Mouse (Mus musculus) midbrain, embryonic 12.5 days (tissue): ENCODE measurements around the gene Ankrd12. TPM values are rescaled to one million over a fixed set of nuclear protein-coding genes. Genes with fewer than 3 reads are reported as not detected.

Source experiments
- ATAC-seq: fragments of 200-750 bp; cut with Nextera tagmentation; 2 replicates; pipeline ENCODE4 v1.8.0; 2017; ENCODE audit warnings: low read depth, moderate TSS enrichment, moderate library complexity; ENCODE audit not compliant: low FRiP score
- H3K27ac ChIP-seq: fragments of 300-500 bp; sonication (generic); replicated peaks from 2 replicates; pipeline ENCODE4 v1.5.1; 2016; ENCODE audit warnings: mild to moderate bottlenecking
- H3K27me3 ChIP-seq: fragments of 300-500 bp; sonication (generic); 2 replicates; pipeline ENCODE4 v1.6.1; 2016; ENCODE audit warnings: mild to moderate bottlenecking
- H3K36me3 ChIP-seq: fragments of 300-500 bp; sonication (generic); 2 replicates; pipeline ENCODE4 v1.6.1; 2016
- H3K4me1 ChIP-seq: fragments of 300-500 bp; sonication (generic); 2 replicates; pipeline ENCODE4 v1.6.1; 2016
- H3K4me2 ChIP-seq: fragments of 300-500 bp; sonication (generic); replicated peaks from 2 replicates; pipeline ENCODE4 v1.6.1; 2016; ENCODE audit warnings: mild to moderate bottlenecking, moderate library complexity
- H3K4me3 ChIP-seq: fragments of 300-500 bp; sonication (generic); 2 replicates; pipeline ENCODE4 v1.5.1; 2016; ENCODE audit warnings: mild to moderate bottlenecking
- H3K9ac ChIP-seq: fragments of 300-500 bp; sonication (generic); replicated peaks from 2 replicates; pipeline ENCODE4 v1.6.1; 2016; ENCODE audit warnings: mild to moderate bottlenecking, moderate library complexity
- H3K9me3 ChIP-seq: fragments of 300-500 bp; sonication (generic); 2 replicates; pipeline ENCODE4 v1.6.1; 2016; ENCODE audit warnings: mild to moderate bottlenecking
- WGBS: fragments of 180-500 bp; shearing (Covaris S2); methylation state at CpG from one replicate; pipeline ENCODE4 v1.1.7; 2016; 5-methylcytosine and 5-hydroxymethylcytosine counted together
- polyA plus RNA-seq: library from polyadenylated mRNA; unstranded; fragments of >200 nt; fragmentation: Nextera tagmentation; extraction: Ambion mirVana; gene quantifications from 2 replicates; pipeline ENCODE4 v1.2.1, GENCODE M21; 2016

Gene Ankrd12
- polyA plus RNA-seq, 1 experiment from 2014 or later: 52.4 TPM

DNA sequence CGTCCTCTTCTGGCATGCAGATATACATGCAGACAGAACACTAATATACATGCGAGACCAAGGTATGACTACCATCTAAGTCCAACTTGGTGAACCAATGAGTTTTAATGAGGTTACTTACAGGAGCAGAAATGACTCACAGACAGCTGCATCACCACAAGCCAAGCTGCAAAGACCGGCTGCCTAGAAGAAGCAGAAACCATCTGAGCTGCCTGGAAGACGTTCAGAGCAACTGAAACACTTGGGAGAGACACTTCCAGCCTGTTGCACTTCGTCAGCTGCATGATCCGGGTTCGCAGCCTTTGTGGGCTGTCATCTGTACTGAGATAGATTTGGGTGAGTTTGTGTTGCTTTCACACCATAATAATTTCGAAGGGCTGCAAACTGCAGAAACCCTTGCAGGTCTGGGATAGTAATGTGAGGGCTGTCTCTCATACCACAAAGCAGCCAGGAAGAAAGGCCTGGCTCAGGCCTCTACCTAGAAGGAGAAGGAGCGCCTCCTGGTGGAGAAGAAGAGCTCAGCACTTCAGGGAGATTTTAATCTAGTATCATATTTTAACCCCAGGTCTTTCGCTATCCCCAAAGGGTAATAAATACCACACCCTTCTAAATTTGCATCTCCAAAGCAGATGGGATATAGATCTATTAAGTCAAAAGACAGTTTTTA, 29.8 kb upstream of the Ankrd12 start:
- no peaks in the 10 kb centered on the region for H3K27me3 ChIP-seq
- no peak for ATAC-seq
- no peak overlapping the region; the same call in 1 of the 2 replicates for H3K27ac ChIP-seq
- H3K4me2 ChIP-seq: no peak overlapping the region
- 55% methylated on average over 10 of the region's 10 CpGs for WGBS
- no peak overlapping the region for H3K9ac ChIP-seq
- peaks cover 4% of the 10 kb centered on the region; the same call in 1 of the 2 replicates for H3K4me1 ChIP-seq
- no peaks in the 10 kb centered on the region for H3K9me3 ChIP-seq
- H3K36me3 ChIP-seq: no peaks in the 10 kb centered on the region
- no peak overlapping the region for H3K4me3 ChIP-seq

GRCm38 (mm10) chr17:66104076-66104475, 27.2 kb upstream of the Ankrd12 start:
- no peaks in the 10 kb centered on the region for H3K27me3 ChIP-seq
- H3K4me1 ChIP-seq: peaks cover 15% of the 10 kb centered on the region
- H3K9ac ChIP-seq: no peak overlapping the region
- no peaks in the 10 kb centered on the region for H3K36me3 ChIP-seq
- no peak overlapping the region for H3K4me2 ChIP-seq
- no peak for ATAC-seq
- no peaks in the 10 kb centered on the region for H3K9me3 ChIP-seq
- H3K27ac ChIP-seq: no peak overlapping the region
- WGBS: 88% methylated on average over 7 of the region's 7 CpGs
- no peak overlapping the region for H3K4me3 ChIP-seq

DNA sequence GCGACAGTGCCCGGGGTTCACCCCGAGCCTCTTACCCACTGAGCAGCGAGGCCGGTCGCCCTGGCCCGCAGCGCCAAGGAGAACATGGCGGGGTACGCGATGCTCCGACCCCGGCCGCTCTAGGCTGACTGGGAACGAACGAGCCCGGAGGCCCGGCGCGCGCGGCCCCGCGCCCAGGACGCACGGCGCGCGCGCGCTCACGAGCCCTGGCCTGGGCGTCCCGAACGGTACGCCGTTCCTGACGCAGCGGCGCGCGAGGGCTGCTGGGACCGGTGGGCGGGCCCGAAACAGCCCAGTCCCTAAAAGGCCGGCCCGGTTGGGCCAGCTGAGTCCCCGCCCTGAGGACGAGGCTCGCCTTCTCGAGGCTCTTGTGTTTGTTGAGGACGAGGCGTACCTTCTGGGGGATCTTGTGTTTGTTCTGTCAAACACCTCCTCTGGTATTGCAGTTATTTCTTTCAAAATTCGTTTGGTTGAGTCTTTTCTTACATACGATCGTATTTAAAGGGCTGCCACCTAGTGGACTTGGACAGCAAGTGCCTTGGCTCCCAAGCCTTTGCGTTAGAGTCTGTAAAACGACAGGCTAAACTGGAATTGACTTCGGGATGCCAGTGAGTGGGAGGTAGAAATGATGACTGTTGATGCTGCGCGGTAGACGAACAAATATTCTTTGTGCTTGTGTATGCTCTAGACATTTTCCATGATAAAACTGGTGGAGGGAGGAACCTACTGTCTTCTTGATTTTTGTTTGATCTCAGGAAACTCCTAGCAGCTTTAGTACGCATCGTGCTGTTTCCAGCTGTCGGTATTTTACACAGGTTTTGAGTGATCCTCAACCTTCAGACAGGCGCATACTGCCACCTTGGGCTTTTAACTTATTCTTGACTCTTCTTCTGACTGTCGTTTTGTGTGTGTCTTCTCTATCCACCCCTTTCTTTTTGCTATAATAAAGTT, 24.8 kb upstream of the Ankrd12 start, which contains the start of gene Ndufv2:
Ndufv2 (minus strand) TSS at position 180 of the 951 bp plus-strand sequence.
- Histone ChIP-seq H3K4me1 (peaks cover 15% of the 10 kb centered on the region), H3K27ac (peak within 1 kb of the TSS; percentile 93), H3K4me2 (peak within 1 kb of the TSS; percentile 97), H3K9me3 (no peaks in the 10 kb centered on the region), H3K4me3 (peak within 1 kb of the TSS; percentile 95), H3K36me3 (no peaks in the 10 kb centered on the region), H3K9ac (peak within 1 kb of the TSS; percentile 95), H3K27me3 (no peaks in the 10 kb centered on the region)
- under 1% methylated on average over 67 of the region's 67 CpGs for WGBS
- ATAC-seq: peak; percentile 100

GRCm38 (mm10) chr17:66100566-66101379, 23.9 kb upstream of the Ankrd12 start:
- Histone ChIP-seq H3K9ac (peak overlapping the region; percentile 95), H3K27ac (peak overlapping the region; percentile 93), H3K4me2 (peak overlapping the region; percentile 97), H3K4me1 (peaks cover 15% of the 10 kb centered on the region), H3K36me3 (no peaks in the 10 kb centered on the region), H3K9me3 (no peaks in the 10 kb centered on the region), H3K4me3 (peak overlapping the region; percentile 95), H3K27me3 (no peaks in the 10 kb centered on the region)
- no peak for ATAC-seq
- WGBS: 1% methylated on average over 38 of the region's 41 CpGs

DNA sequence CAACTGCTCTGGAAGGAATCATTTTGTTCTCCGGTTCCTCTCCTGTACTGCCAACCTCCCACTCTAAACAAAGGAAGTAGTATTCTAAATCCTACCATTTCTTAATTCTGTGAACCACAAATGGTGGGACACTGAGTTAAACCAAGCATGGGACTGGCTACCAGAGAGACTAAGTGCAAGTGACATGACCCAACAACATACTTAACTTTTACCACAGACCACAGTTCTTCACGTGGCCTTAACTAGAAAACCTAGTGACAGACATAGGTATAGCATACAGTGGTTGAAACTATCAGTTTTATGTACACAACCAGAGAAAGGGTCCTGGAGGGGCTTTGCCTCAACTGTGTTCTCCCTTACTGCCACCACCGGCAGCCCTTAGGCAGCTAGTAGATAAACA, 15.8 kb upstream of the Ankrd12 start:
- H3K36me3 ChIP-seq: peaks cover 16% of the 10 kb centered on the region; the same call in 1 of the 2 replicates
- no peak overlapping the region for H3K4me3 ChIP-seq
- WGBS: 89% methylated on average over 3 of the region's 3 CpGs
- H3K27me3 ChIP-seq: no peaks in the 10 kb centered on the region
- no peaks in the 10 kb centered on the region for H3K4me1 ChIP-seq
- H3K27ac ChIP-seq: no peak overlapping the region
- no peak overlapping the region for H3K4me2 ChIP-seq
- ATAC-seq: no peak
- no peak overlapping the region for H3K9ac ChIP-seq
- no peaks in the 10 kb centered on the region for H3K9me3 ChIP-seq

DNA sequence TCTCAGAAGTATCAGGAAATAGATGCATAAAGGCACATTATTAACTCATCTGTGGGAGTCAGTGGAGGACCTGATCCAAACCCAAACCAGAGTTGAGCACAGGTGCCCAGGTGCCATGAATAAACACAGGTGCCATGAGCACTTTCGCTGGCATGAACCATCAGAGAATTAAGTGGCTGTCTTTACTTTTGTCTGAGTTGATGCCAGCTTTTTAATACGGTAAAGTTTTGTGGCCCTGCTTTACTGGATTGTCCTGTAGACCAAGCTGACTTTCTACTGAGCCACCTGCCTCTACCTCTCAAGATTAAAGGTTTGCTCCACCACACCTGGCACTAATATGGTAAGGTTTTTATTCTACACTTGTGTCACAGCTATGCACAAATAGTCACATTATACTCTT, 15.2 kb upstream of the Ankrd12 start:
- peaks cover 20% of the 10 kb centered on the region; the same call in 1 of the 2 replicates for H3K36me3 ChIP-seq
- no peak overlapping the region for H3K4me2 ChIP-seq
- no peaks in the 10 kb centered on the region for H3K4me1 ChIP-seq
- no peaks in the 10 kb centered on the region for H3K27me3 ChIP-seq
- ATAC-seq: no peak
- no peak overlapping the region for H3K27ac ChIP-seq
- no peak overlapping the region for H3K4me3 ChIP-seq
- no peak overlapping the region for H3K9ac ChIP-seq
- 99% methylated on average over 2 of the region's 2 CpGs for WGBS
- no peaks in the 10 kb centered on the region for H3K9me3 ChIP-seq

DNA sequence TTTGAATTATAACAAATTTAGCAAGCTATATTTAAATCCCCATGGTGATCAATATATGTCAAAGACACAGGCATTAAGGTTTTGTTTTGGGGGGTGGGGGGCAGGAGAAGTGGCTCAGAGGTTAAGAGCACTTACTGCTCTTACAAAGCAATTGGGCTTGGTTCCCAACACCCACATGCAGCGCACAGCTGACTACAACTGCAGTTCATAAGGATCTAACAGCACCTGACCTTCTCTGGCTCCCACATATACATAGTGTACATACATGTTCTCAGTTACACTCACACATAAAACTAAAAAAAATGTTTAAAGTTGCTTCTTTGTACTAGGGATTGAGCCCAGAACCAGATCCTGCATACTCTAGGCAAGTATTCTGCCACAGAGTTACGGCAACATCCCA, 14.5 kb upstream of the Ankrd12 start:
- no peak overlapping the region for H3K4me2 ChIP-seq
- no peak for ATAC-seq
- H3K4me3 ChIP-seq: no peak overlapping the region
- H3K9ac ChIP-seq: no peak overlapping the region
- no peaks in the 10 kb centered on the region for H3K27me3 ChIP-seq
- H3K9me3 ChIP-seq: no peaks in the 10 kb centered on the region
- no peak overlapping the region for H3K27ac ChIP-seq
- H3K4me1 ChIP-seq: no peaks in the 10 kb centered on the region
- 90% methylated on average over 2 of the region's 2 CpGs for WGBS
- H3K36me3 ChIP-seq: peaks cover 26% of the 10 kb centered on the region; the same call in 1 of the 2 replicates

GRCm38 (mm10) chr17:66090251-66090650, 13.4 kb upstream of the Ankrd12 start:
- no peak overlapping the region for H3K4me3 ChIP-seq
- no peak overlapping the region for H3K9ac ChIP-seq
- ATAC-seq: no peak
- H3K9me3 ChIP-seq: no peaks in the 10 kb centered on the region
- H3K36me3 ChIP-seq: peaks cover 37% of the 10 kb centered on the region
- no peaks in the 10 kb centered on the region for H3K27me3 ChIP-seq
- no peak overlapping the region for H3K4me2 ChIP-seq
- no peak overlapping the region for H3K27ac ChIP-seq
- H3K4me1 ChIP-seq: no peaks in the 10 kb centered on the region

GRCm38 (mm10) chr17:66085038-66085437, 8.1 kb upstream of the Ankrd12 start:
- peaks cover 51% of the 10 kb centered on the region for H3K36me3 ChIP-seq
- no peak for ATAC-seq
- no peak overlapping the region for H3K9ac ChIP-seq
- H3K27ac ChIP-seq: no peak overlapping the region
- no peak overlapping the region for H3K4me3 ChIP-seq
- no peak overlapping the region for H3K4me2 ChIP-seq
- H3K27me3 ChIP-seq: no peaks in the 10 kb centered on the region
- 92% methylated on average over 1 of the region's 1 CpGs for WGBS
- H3K4me1 ChIP-seq: no peaks in the 10 kb centered on the region
- no peaks in the 10 kb centered on the region for H3K9me3 ChIP-seq

DNA sequence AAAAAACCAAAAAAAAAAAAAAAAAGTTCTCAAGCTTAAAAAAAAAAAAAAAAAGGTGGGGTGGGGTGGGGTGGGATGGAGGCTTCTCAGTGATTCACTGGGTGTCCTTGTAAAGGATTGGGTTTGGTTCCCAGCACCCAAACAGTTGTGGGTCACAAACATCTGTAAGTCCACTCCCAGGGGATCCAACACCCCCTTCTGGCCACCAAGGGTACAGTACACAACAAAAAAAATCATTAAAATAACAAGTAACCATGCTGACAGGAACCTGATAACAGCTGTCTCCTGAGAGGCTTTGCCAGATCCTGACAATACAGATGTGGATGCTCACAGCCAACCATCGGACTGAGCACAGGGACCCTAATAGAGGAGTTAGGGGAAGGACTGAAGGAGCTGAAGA, 7.6 kb upstream of the Ankrd12 start:
- Histone ChIP-seq H3K9ac (no peak overlapping the region), H3K4me2 (no peak overlapping the region), H3K36me3 (peaks cover 56% of the 10 kb centered on the region), H3K27ac (no peak overlapping the region), H3K9me3 (no peaks in the 10 kb centered on the region), H3K27me3 (no peaks in the 10 kb centered on the region), H3K4me1 (no peaks in the 10 kb centered on the region), H3K4me3 (no peak overlapping the region)
- no peak for ATAC-seq
- 91% methylated on average over 1 of the region's 1 CpGs for WGBS

GRCm38 (mm10) chr17:66077437-66077850, 555 bp upstream of the Ankrd12 start:
- ATAC-seq: peak; percentile 63; the same call in 1 of the 2 replicates
- H3K4me2 ChIP-seq: peak overlapping the region; percentile 88
- H3K36me3 ChIP-seq: peaks cover 23% of the 10 kb centered on the region
- H3K4me1 ChIP-seq: peaks cover 11% of the 10 kb centered on the region
- peak overlapping the region; percentile 95 for H3K27ac ChIP-seq
- H3K4me3 ChIP-seq: peak overlapping the region; percentile 98
- peak overlapping the region; percentile 92 for H3K9ac ChIP-seq
- H3K9me3 ChIP-seq: no peaks in the 10 kb centered on the region
- no peaks in the 10 kb centered on the region for H3K27me3 ChIP-seq
- 2% methylated on average over 23 of the region's 23 CpGs for WGBS
